Mouse (Mus musculus) megakaryocyte, embryonic 14.5 days (primary cell): Measurements from ENCODE around the gene Mymx.

ENCODE experiments used
- FLI1 ChIP-seq: IDR thresholded peaks from 2 replicates; pipeline ENCODE4 v1.6.1; 2012; ENCODE audit warnings: low read length, inconsistent platforms, mixed read lengths
- GATA1 ChIP-seq: IDR thresholded peaks from 3 replicates; pipeline ENCODE4 v1.6.1; 2012; ENCODE audit warnings: mixed read lengths, low read length, inconsistent platforms, borderline replicate concordance

- TF ChIP-seq GATA1 (no peak), FLI1 (no peak)
These were observed 6.5 kb upstream of the Mymx start for GRCm38 (mm10) chr17:45608396-45608795.
